Mouse (Mus musculus): Measurements from ENCODE around the gene Clic4.

DNA sequence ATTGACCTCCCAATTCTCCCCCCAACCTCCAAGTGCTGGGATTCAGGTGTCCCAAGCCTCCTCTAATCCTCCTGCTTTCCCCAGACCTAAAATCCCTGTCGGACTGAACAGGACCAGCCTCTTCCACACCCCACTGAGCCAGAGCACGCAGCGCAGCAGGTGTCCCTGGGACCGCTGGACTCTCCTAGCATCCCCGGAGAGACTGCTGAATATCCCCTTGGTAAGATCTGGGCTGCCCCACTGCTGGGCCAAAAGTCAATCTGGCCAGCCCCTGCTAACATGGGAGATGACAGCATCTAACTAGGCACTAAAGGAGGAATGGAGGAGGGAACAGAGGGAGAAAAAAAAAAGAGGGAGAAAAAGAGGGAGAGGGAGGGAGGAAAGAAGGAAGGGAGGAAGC is 67.4 kb downstream of the Clic4 start:
- TF ChIP-seq POLR2A (IDR thresholded peaks at IDR 0.05; ENCODE audit: control insufficient read depth, extremely low read depth, insufficient read depth, low read length, poor library complexity) (no peak), CTCF (IDR thresholded peaks at IDR 0.05; ENCODE audit: borderline replicate concordance, control insufficient read depth, extremely low read depth, insufficient read depth, low read length, poor library complexity) (no peak)

Measured in thymus, adult 2 months (tissue).